Comparison of ENCODE assay signal across 13 mouse cellular contexts in genomic region chr13:32294416-32295195, GRCm38 (mm10).
"Had no signal": no experiment of that assay in that cellular context is flagged by ENCODE, and none has a peak within 500 bp of the region (broad histone marks: within the 10 kb centered on the region; RNA-seq: fewer than 3 reads in every experiment).

No protein-coding gene starts in this region.

- H3K9me3 ChIP-seq: limb, embryonic 13.5 days; neural tube, embryonic 12.5 days; stomach, embryonic 15.5 days had no signal

- H3K27ac ChIP-seq: kidney, postnatal 0 days; layer of hippocampus, adult 2 months; limb, embryonic 13.5 days; liver, embryonic 14.5 days; neural tube, embryonic 12.5 days; stomach, embryonic 15.5 days had no signal

- H3K4me2 ChIP-seq: limb, embryonic 13.5 days; neural tube, embryonic 12.5 days; stomach, embryonic 15.5 days had no signal

- H3K4me3 ChIP-seq: layer of hippocampus, adult 2 months; limb, embryonic 13.5 days; neural tube, embryonic 12.5 days; stomach, embryonic 15.5 days had no signal

- H3K9ac ChIP-seq: limb, embryonic 13.5 days; liver, embryonic 14.5 days; neural tube, embryonic 12.5 days; stomach, embryonic 15.5 days had no signal

- H3K36me3 ChIP-seq: limb, embryonic 13.5 days; neural tube, embryonic 12.5 days; stomach, embryonic 15.5 days had no signal

- H3K27me3 ChIP-seq: neural tube, embryonic 12.5 days; stomach, embryonic 15.5 days had no signal

- DNase-seq: kidney, adult 9 months; kidney, postnatal 4 days; left cerebral cortex, postnatal 4 days; lung, adult 18-20 months; right cerebral cortex, postnatal 14 days; thymus, adult 2 months; thymus, postnatal 25 days had no signal

- H3K4me1 ChIP-seq: neural tube, embryonic 12.5 days; stomach, embryonic 15.5 days had no signal
